Mouse (Mus musculus) neural tube, embryonic 13.5 days (tissue): ENCODE measurements around the gene Nol4l. TPM values are rescaled to one million over a fixed set of nuclear protein-coding genes. Genes with fewer than 3 reads are reported as not detected.
A peak's percentile ranks its signal among the peaks of the same experiment; 100 is the strongest.
"Not testable (repeated sequence)": the region's sequence is repeated elsewhere in the genome, so short reads cannot be mapped to it uniquely, and the experiment has no call there.

Experiments used
- ATAC-seq: fragments of 200-750 bp; cut with Nextera tagmentation; 2 replicates; pipeline ENCODE4 v1.8.0; 2017; ENCODE audit warnings: low read depth, mild to moderate bottlenecking, moderate TSS enrichment, moderate library complexity
- H3K27ac ChIP-seq: fragments of 300-500 bp; sonication (generic); replicated peaks from 2 replicates; pipeline ENCODE4 v1.5.1; 2015; ENCODE audit warnings: moderate library complexity, mild to moderate bottlenecking, inconsistent platforms
- H3K27me3 ChIP-seq: fragments of 300-500 bp; sonication (generic); 2 replicates; pipeline ENCODE4 v1.6.1; 2015; ENCODE audit warnings: mild to moderate bottlenecking, inconsistent platforms
- H3K36me3 ChIP-seq: fragments of 300-500 bp; sonication (generic); 2 replicates; pipeline ENCODE4 v1.6.1; 2015; ENCODE audit warnings: mild to moderate bottlenecking, inconsistent platforms
- H3K4me1 ChIP-seq: fragments of 300-500 bp; sonication (generic); replicated peaks from 2 replicates; pipeline ENCODE4 v1.6.1; 2015; ENCODE audit warnings: inconsistent platforms
- H3K4me2 ChIP-seq: fragments of 300-500 bp; sonication (generic); 2 replicates; pipeline ENCODE4 v1.6.1; 2015; ENCODE audit warnings: inconsistent platforms, mild to moderate bottlenecking, moderate library complexity
- H3K4me3 ChIP-seq: fragments of 300-500 bp; sonication (generic); 2 replicates; pipeline ENCODE4 v1.5.1; 2015; ENCODE audit warnings: mild to moderate bottlenecking, inconsistent platforms
- H3K9ac ChIP-seq: fragments of 300-500 bp; sonication (generic); 2 replicates; pipeline ENCODE4 v1.6.1; 2015; ENCODE audit warnings: moderate library complexity, mild to moderate bottlenecking, inconsistent platforms
- H3K9me3 ChIP-seq: fragments of 300-500 bp; sonication (generic); 2 replicates; pipeline ENCODE4 v1.6.1; 2016; ENCODE audit warnings: inconsistent platforms
- WGBS: fragments of 180-500 bp; shearing (Covaris S2); methylation state at CpG from one replicate; pipeline ENCODE4 v1.1.7; 2015; 5-methylcytosine and 5-hydroxymethylcytosine counted together
- polyA plus RNA-seq: library from polyadenylated mRNA; unstranded; fragments of >200 nt; fragmentation: Nextera tagmentation; extraction: Ambion mirVana; gene quantifications from 2 replicates; pipeline ENCODE4 v1.2.1, GENCODE M21; 2015

Nol4l gene
- polyA plus RNA-seq, 1 experiment from 2014 or later: 40.8 TPM

GRCm38 (mm10) chr2:153507969-153508368, 21.8 kb downstream of the Nol4l start:
- H3K27ac ChIP-seq: no peak overlapping the region; the same call in 1 of the 2 replicates
- 93% methylated on average over 2 of the region's 2 CpGs for WGBS
- H3K27me3 ChIP-seq: peaks cover 3% of the 10 kb centered on the region; the same call in 1 of the 2 replicates
- ATAC-seq: no peak
- no peak overlapping the region for H3K4me2 ChIP-seq
- H3K9ac ChIP-seq: peak overlapping the region; percentile 34; the same call in 1 of the 2 replicates
- H3K4me3 ChIP-seq: no peak overlapping the region
- no peaks in the 10 kb centered on the region for H3K9me3 ChIP-seq
- peaks cover 48% of the 10 kb centered on the region for H3K4me1 ChIP-seq
- no peaks in the 10 kb centered on the region for H3K36me3 ChIP-seq

GRCm38 (mm10) chr2:153506385-153506784, 23.4 kb downstream of the Nol4l start:
- 79% methylated on average over 5 of the region's 5 CpGs for WGBS
- Histone ChIP-seq H3K4me1 (peaks cover 33% of the 10 kb centered on the region), H3K4me3 (no peak overlapping the region), H3K27me3 (peaks cover 3% of the 10 kb centered on the region; the same call in 1 of the 2 replicates), H3K9ac (no peak overlapping the region), H3K27ac (no peak overlapping the region), H3K36me3 (no peaks in the 10 kb centered on the region), H3K4me2 (no peak overlapping the region), H3K9me3 (no peaks in the 10 kb centered on the region)
- ATAC-seq: no peak

- Histone ChIP-seq H3K36me3 (no peaks in the 10 kb centered on the region), H3K4me1 (peaks cover 36% of the 10 kb centered on the region), H3K9me3 (no peaks in the 10 kb centered on the region), H3K27me3 (peaks cover 32% of the 10 kb centered on the region), H3K4me2 (no peak overlapping the region), H3K4me3 (no peak overlapping the region), H3K9ac (no peak overlapping the region), H3K27ac (no peak overlapping the region)
- no peak for ATAC-seq
- 64% methylated on average over 4 of the region's 4 CpGs for WGBS
These were observed 30.6 kb downstream of the Nol4l start for GRCm38 (mm10) chr2:153499154-153499553.

- H3K36me3 ChIP-seq: no peaks in the 10 kb centered on the region
- H3K4me1 ChIP-seq: peaks cover 53% of the 10 kb centered on the region
- 12% methylated on average over 13 of the region's 13 CpGs for WGBS
- no peak overlapping the region for H3K4me2 ChIP-seq
- no peak for ATAC-seq
- no peak overlapping the region for H3K4me3 ChIP-seq
- no peaks in the 10 kb centered on the region for H3K9me3 ChIP-seq
- peak overlapping the region; percentile 3; the same call in 1 of the 2 replicates for H3K9ac ChIP-seq
- peak overlapping the region; percentile 30 for H3K27ac ChIP-seq
- peaks cover 32% of the 10 kb centered on the region for H3K27me3 ChIP-seq
These were observed 32.9 kb downstream of the Nol4l start for GRCm38 (mm10) chr2:153496898-153497297.

- H3K4me1 ChIP-seq: peaks cover 59% of the 10 kb centered on the region
- H3K4me3 ChIP-seq: no peak overlapping the region
- no peaks in the 10 kb centered on the region for H3K9me3 ChIP-seq
- H3K27me3 ChIP-seq: peaks cover 28% of the 10 kb centered on the region
- peak overlapping the region; percentile 30 for H3K27ac ChIP-seq
- H3K4me2 ChIP-seq: no peak overlapping the region
- WGBS: 76% methylated on average over 6 of the region's 6 CpGs
- no peak for ATAC-seq
- H3K9ac ChIP-seq: 0 out of 2 replicates have a peak overlapping the region, but pooled peaks have one; percentile 3
- H3K36me3 ChIP-seq: no peaks in the 10 kb centered on the region
These were observed 33.5 kb downstream of the Nol4l start for GRCm38 (mm10) chr2:153496301-153496700.

GRCm38 (mm10) chr2:153495818-153496217, 34.0 kb downstream of the Nol4l start:
- no peak overlapping the region for H3K4me3 ChIP-seq
- no peaks in the 10 kb centered on the region for H3K9me3 ChIP-seq
- H3K27me3 ChIP-seq: peaks cover 24% of the 10 kb centered on the region
- no peak for ATAC-seq
- no peak overlapping the region for H3K9ac ChIP-seq
- no peak overlapping the region for H3K27ac ChIP-seq
- H3K36me3 ChIP-seq: no peaks in the 10 kb centered on the region
- 92% methylated on average over 4 of the region's 4 CpGs for WGBS
- H3K4me1 ChIP-seq: peaks cover 64% of the 10 kb centered on the region
- no peak overlapping the region for H3K4me2 ChIP-seq

GRCm38 (mm10) chr2:153495391-153495790, 34.4 kb downstream of the Nol4l start:
- peaks cover 24% of the 10 kb centered on the region for H3K27me3 ChIP-seq
- H3K4me1 ChIP-seq: peaks cover 68% of the 10 kb centered on the region
- not testable (repeated sequence) for H3K9me3 ChIP-seq, H3K36me3 ChIP-seq, H3K4me3 ChIP-seq, H3K4me2 ChIP-seq, H3K9ac ChIP-seq, H3K27ac ChIP-seq, ATAC-seq
- WGBS: 93% methylated on average over 4 of the region's 4 CpGs

- peak overlapping the region; percentile 92; the same call in 1 of the 2 replicates for H3K4me2 ChIP-seq
- H3K36me3 ChIP-seq: no peaks in the 10 kb centered on the region
- peak overlapping the region; percentile 35; the same call in 1 of the 2 replicates for H3K9ac ChIP-seq
- peak overlapping the region; percentile 98 for H3K27ac ChIP-seq
- ATAC-seq: no peak
- peaks cover 28% of the 10 kb centered on the region for H3K27me3 ChIP-seq
- WGBS: 24% methylated on average over 9 of the region's 9 CpGs
- peaks cover 68% of the 10 kb centered on the region for H3K4me1 ChIP-seq
- H3K4me3 ChIP-seq: no peak overlapping the region
- H3K9me3 ChIP-seq: no peaks in the 10 kb centered on the region
These were observed 35.4 kb downstream of the Nol4l start for GRCm38 (mm10) chr2:153494293-153494811.

- no peaks in the 10 kb centered on the region for H3K36me3 ChIP-seq
- H3K9me3 ChIP-seq: no peaks in the 10 kb centered on the region
- peaks cover 27% of the 10 kb centered on the region for H3K27me3 ChIP-seq
- 12% methylated on average over 6 of the region's 6 CpGs for WGBS
- H3K27ac ChIP-seq: peak overlapping the region; percentile 98
- no peak overlapping the region for H3K4me3 ChIP-seq
- peaks cover 68% of the 10 kb centered on the region for H3K4me1 ChIP-seq
- ATAC-seq: no peak
- H3K9ac ChIP-seq: peak overlapping the region; percentile 89; the same call in 1 of the 2 replicates
- peak overlapping the region; percentile 92 for H3K4me2 ChIP-seq
These were observed 35.9 kb downstream of the Nol4l start for GRCm38 (mm10) chr2:153493781-153494292.

- H3K4me2 ChIP-seq: peak overlapping the region; percentile 92
- ATAC-seq: peak; percentile 10; the same call in 1 of the 2 replicates
- H3K4me1 ChIP-seq: peaks cover 68% of the 10 kb centered on the region
- 16% methylated on average over 2 of the region's 2 CpGs for WGBS
- H3K27me3 ChIP-seq: peaks cover 22% of the 10 kb centered on the region
- peak overlapping the region; percentile 56 for H3K4me3 ChIP-seq
- no peaks in the 10 kb centered on the region for H3K9me3 ChIP-seq
- H3K27ac ChIP-seq: peak overlapping the region; percentile 98
- H3K9ac ChIP-seq: peak overlapping the region; percentile 89
- no peaks in the 10 kb centered on the region for H3K36me3 ChIP-seq
These were observed 36.4 kb downstream of the Nol4l start for GRCm38 (mm10) chr2:153493393-153493731.

GRCm38 (mm10) chr2:153492573-153493392, 37.0 kb downstream of the Nol4l start, which contains the start of gene 4930404H24Rik:
Gene 4930404H24Rik, plus strand, starts transcription at chr2:153492790.
- H3K4me2 ChIP-seq: peak within 1 kb of the TSS; percentile 92
- ATAC-seq: peak; percentile 94
- H3K27ac ChIP-seq: peak within 1 kb of the TSS; percentile 98
- H3K27me3 ChIP-seq: peaks cover 18% of the 10 kb centered on the region
- peak within 1 kb of the TSS; percentile 89 for H3K9ac ChIP-seq
- H3K36me3 ChIP-seq: no peaks in the 10 kb centered on the region
- peak within 1 kb of the TSS; percentile 56 for H3K4me3 ChIP-seq
- 2% methylated on average over 63 of the region's 83 CpGs for WGBS
- H3K9me3 ChIP-seq: no peaks in the 10 kb centered on the region
- H3K4me1 ChIP-seq: peaks cover 62% of the 10 kb centered on the region

- Histone ChIP-seq H3K27me3 (peaks cover 18% of the 10 kb centered on the region), H3K4me1 (peaks cover 56% of the 10 kb centered on the region), H3K4me3 (peak overlapping the region; percentile 56), H3K4me2 (peak overlapping the region; percentile 92), H3K9me3 (no peaks in the 10 kb centered on the region), H3K9ac (peak overlapping the region; percentile 89), H3K27ac (peak overlapping the region; percentile 98), H3K36me3 (no peaks in the 10 kb centered on the region)
- ATAC-seq: peak; percentile 38
- WGBS: under 1% methylated on average over 18 of the region's 24 CpGs
These were observed 37.6 kb downstream of the Nol4l start for GRCm38 (mm10) chr2:153492179-153492517.
